Mouse (Mus musculus): ENCODE measurements around the gene Ccdc148. TPM values are rescaled to one million over a fixed set of nuclear protein-coding genes. Genes with fewer than 3 reads are reported as not detected.

Ccdc148 gene
- polyA plus RNA-seq, 1 experiment, result not detected

- TF ChIP-seq FLI1 (IDR thresholded peaks at IDR 0.05; ENCODE audit: low read length), result no peak
- TF ChIP-seq GATA1 (IDR thresholded peaks at IDR 0.05; ENCODE audit: borderline replicate concordance, low read length), result no peak
- Histone ChIP-seq H3K4me3 (replicated peaks) (no peak overlapping the region), H3K4me1 (no peaks in the 10 kb centered on the region), H3K9me3 (peaks cover 10% of the 10 kb centered on the region; the same call in 1 of the 2 replicates), H3K36me3 (replicated peaks; ENCODE audit: low read length) (no peaks in the 10 kb centered on the region), H3K27me3 (replicated peaks) (no peaks in the 10 kb centered on the region)
Measured at GRCm38 (mm10) chr2:58799623-58800022, 360.9 kb downstream of the Ccdc148 start.

- TF ChIP-seq FLI1 (IDR thresholded peaks at IDR 0.05; ENCODE audit: low read length) (no peak), GATA1 (IDR thresholded peaks at IDR 0.05; ENCODE audit: borderline replicate concordance, low read length) (no peak)
- H3K27me3 ChIP-seq (replicated peaks), result no peaks in the 10 kb centered on the region
- H3K4me3 ChIP-seq (replicated peaks), result no peak overlapping the region
- H3K36me3 ChIP-seq (replicated peaks; ENCODE audit: low read length), result no peaks in the 10 kb centered on the region
- peaks cover 14% of the 10 kb centered on the region; the same call in 1 of the 2 replicates for H3K9me3 ChIP-seq
- H3K4me1 ChIP-seq, result no peaks in the 10 kb centered on the region
Measured at GRCm38 (mm10) chr2:58799126-58799525, 361.4 kb downstream of the Ccdc148 start.

- Histone ChIP-seq H3K27me3 (replicated peaks) (no peaks in the 10 kb centered on the region), H3K4me3 (replicated peaks) (no peak overlapping the region), H3K36me3 (replicated peaks; ENCODE audit: low read length) (no peaks in the 10 kb centered on the region), H3K4me1 (no peaks in the 10 kb centered on the region), H3K9me3 (peaks cover 14% of the 10 kb centered on the region; the same call in 1 of the 2 replicates)
- TF ChIP-seq FLI1 (IDR thresholded peaks at IDR 0.05; ENCODE audit: low read length), result no peak
- no peak for TF ChIP-seq GATA1 (IDR thresholded peaks at IDR 0.05; ENCODE audit: borderline replicate concordance, low read length)
Measured at GRCm38 (mm10) chr2:58797506-58797905, 363.0 kb downstream of the Ccdc148 start.

GRCm38 (mm10) chr2:58795432-58795831 is 365.1 kb downstream of the Ccdc148 start:
- peaks cover 17% of the 10 kb centered on the region; the same call in 1 of the 2 replicates for H3K9me3 ChIP-seq
- no peaks in the 10 kb centered on the region for H3K36me3 ChIP-seq (replicated peaks; ENCODE audit: low read length)
- TF ChIP-seq FLI1 (IDR thresholded peaks at IDR 0.05; ENCODE audit: low read length) (no peak), GATA1 (IDR thresholded peaks at IDR 0.05; ENCODE audit: borderline replicate concordance, low read length) (no peak)
- H3K4me3 ChIP-seq (replicated peaks), result no peak overlapping the region
- H3K4me1 ChIP-seq, result no peaks in the 10 kb centered on the region
- H3K27me3 ChIP-seq (replicated peaks), result no peaks in the 10 kb centered on the region

- H3K36me3 ChIP-seq (replicated peaks; ENCODE audit: low read length), result no peaks in the 10 kb centered on the region
- no peaks in the 10 kb centered on the region for H3K4me1 ChIP-seq
- H3K9me3 ChIP-seq, result peaks cover 12% of the 10 kb centered on the region; the same call in 1 of the 2 replicates
- H3K4me3 ChIP-seq (replicated peaks), result no peak overlapping the region
- TF ChIP-seq FLI1 (IDR thresholded peaks at IDR 0.05; ENCODE audit: low read length) (no peak), GATA1 (IDR thresholded peaks at IDR 0.05; ENCODE audit: borderline replicate concordance, low read length) (no peak)
- H3K27me3 ChIP-seq (replicated peaks), result no peaks in the 10 kb centered on the region
Measured at GRCm38 (mm10) chr2:58794489-58794888, 366.0 kb downstream of the Ccdc148 start.

GRCm38 (mm10) chr2:58790361-58790760 is 370.1 kb downstream of the Ccdc148 start:
- H3K9me3 ChIP-seq, result peaks cover 23% of the 10 kb centered on the region
- H3K4me3 ChIP-seq (replicated peaks), result no peak overlapping the region
- no peak for TF ChIP-seq GATA1 (IDR thresholded peaks at IDR 0.05; ENCODE audit: borderline replicate concordance, low read length)
- no peak for TF ChIP-seq FLI1 (IDR thresholded peaks at IDR 0.05; ENCODE audit: low read length)

GRCm38 (mm10) chr2:58789934-58790333 is 370.5 kb downstream of the Ccdc148 start:
- Histone ChIP-seq H3K36me3 (replicated peaks; ENCODE audit: low read length) (no peaks in the 10 kb centered on the region), H3K4me3 (replicated peaks) (no peak overlapping the region), H3K9me3 (peaks cover 25% of the 10 kb centered on the region), H3K27me3 (replicated peaks) (no peaks in the 10 kb centered on the region), H3K4me1 (no peaks in the 10 kb centered on the region)
- TF ChIP-seq GATA1 (IDR thresholded peaks at IDR 0.05; ENCODE audit: borderline replicate concordance, low read length) (no peak), FLI1 (IDR thresholded peaks at IDR 0.05; ENCODE audit: low read length) (no peak)

More at GRCm38 (mm10) chr2:58790361-58790760, 370.1 kb downstream of the Ccdc148 start:
- no peaks in the 10 kb centered on the region for H3K27me3 ChIP-seq (replicated peaks)
- no peaks in the 10 kb centered on the region for H3K4me1 ChIP-seq
- no peaks in the 10 kb centered on the region for H3K36me3 ChIP-seq (replicated peaks; ENCODE audit: low read length)

- H3K9me3 ChIP-seq, result peaks cover 19% of the 10 kb centered on the region
Measured at GRCm38 (mm10) chr2:58787360-58787759, 373.1 kb downstream of the Ccdc148 start.

GRCm38 (mm10) chr2:58786681-58787080 is 373.8 kb downstream of the Ccdc148 start:
- H3K36me3 ChIP-seq (replicated peaks; ENCODE audit: low read length), result no peaks in the 10 kb centered on the region
- no peak overlapping the region for H3K4me3 ChIP-seq (replicated peaks)
- no peak for TF ChIP-seq FLI1 (IDR thresholded peaks at IDR 0.05; ENCODE audit: low read length)

More at GRCm38 (mm10) chr2:58787360-58787759, 373.1 kb downstream of the Ccdc148 start:
- Histone ChIP-seq H3K4me1 (no peaks in the 10 kb centered on the region), H3K36me3 (replicated peaks; ENCODE audit: low read length) (no peaks in the 10 kb centered on the region), H3K4me3 (replicated peaks) (no peak overlapping the region), H3K27me3 (replicated peaks) (no peaks in the 10 kb centered on the region)
- TF ChIP-seq GATA1 (IDR thresholded peaks at IDR 0.05; ENCODE audit: borderline replicate concordance, low read length) (no peak), FLI1 (IDR thresholded peaks at IDR 0.05; ENCODE audit: low read length) (no peak)

GRCm38 (mm10) chr2:58786177-58786576 is 374.3 kb downstream of the Ccdc148 start:
- Histone ChIP-seq H3K27me3 (replicated peaks) (no peaks in the 10 kb centered on the region), H3K4me3 (replicated peaks) (no peak overlapping the region), H3K4me1 (no peaks in the 10 kb centered on the region), H3K36me3 (replicated peaks; ENCODE audit: low read length) (no peaks in the 10 kb centered on the region), H3K9me3 (peaks cover 19% of the 10 kb centered on the region)
- TF ChIP-seq FLI1 (IDR thresholded peaks at IDR 0.05; ENCODE audit: low read length) (no peak), GATA1 (IDR thresholded peaks at IDR 0.05; ENCODE audit: borderline replicate concordance, low read length) (no peak)

More at GRCm38 (mm10) chr2:58786681-58787080, 373.8 kb downstream of the Ccdc148 start:
- Histone ChIP-seq H3K4me1 (no peaks in the 10 kb centered on the region), H3K27me3 (replicated peaks) (no peaks in the 10 kb centered on the region), H3K9me3 (peaks cover 17% of the 10 kb centered on the region)

GRCm38 (mm10) chr2:58783526-58783925 is 377.0 kb downstream of the Ccdc148 start:
- no peak overlapping the region for H3K4me3 ChIP-seq (replicated peaks)
- peaks cover 25% of the 10 kb centered on the region for H3K9me3 ChIP-seq
- no peaks in the 10 kb centered on the region for H3K4me1 ChIP-seq
- H3K36me3 ChIP-seq (replicated peaks; ENCODE audit: low read length), result no peaks in the 10 kb centered on the region
- H3K27me3 ChIP-seq (replicated peaks), result no peaks in the 10 kb centered on the region
- TF ChIP-seq FLI1 (IDR thresholded peaks at IDR 0.05; ENCODE audit: low read length), result no peak
- no peak for TF ChIP-seq GATA1 (IDR thresholded peaks at IDR 0.05; ENCODE audit: borderline replicate concordance, low read length)
